Mouse (Mus musculus) spleen, adult 10 weeks (tissue): ENCODE measurements around the gene Mtfr1l. TPM values are rescaled to one million over a fixed set of nuclear protein-coding genes. Genes with fewer than 3 reads are reported as not detected.

Experiments
- polyA plus RNA-seq: library from polyadenylated mRNA; stranded (reverse); fragments of 350-450 nt; fragmentation: Illumina TruSeq; extraction: RNeasy Lipid Tissue Mini Kit (QIAGEN cat#74804); gene quantifications from one replicate; pipeline ENCODE4 v1.2.3, GENCODE M21; 2015; ENCODE audit warnings: low replicate concordance; ENCODE audit not compliant: insufficient read depth

Gene Mtfr1l
- 54.0 TPM for polyA plus RNA-seq

GRCm38 (mm10) chr4:134534932-134535786 is at the start of gene Mtfr1l:
Mtfr1l (minus strand) TSS chr4:134535387.

GRCm38 (mm10) chr4:134551494-134552316 is 16.5 kb upstream of the Mtfr1l start, which contains the start of gene Selenon:
Selenon (minus strand) TSS chr4:134552166.

GRCm38 (mm10) chr4:134510845-134511411 is 24.3 kb downstream of the Mtfr1l start, which contains the start of gene Aunip:
Aunip (plus strand) TSS chr4:134510999.

GRCm38 (mm10) chr4:134496595-134497210 is 38.5 kb downstream of the Mtfr1l start, which contains the start of gene Paqr7:
Paqr7 (plus strand) TSS chr4:134496697.

Other genes with a start within 250 kb of the Mtfr1l start
- gene Pdik1l, start 247.5 kb downstream of the Mtfr1l start, polyA plus RNA-seq, result 22.6 TPM
- 0.50 TPM for gene Trim63, start 220.3 kb downstream of the Mtfr1l start, polyA plus RNA-seq
- gene Slc30a2, start 192.2 kb downstream of the Mtfr1l start, polyA plus RNA-seq, result 2.0 TPM
- 6.7 TPM for gene Extl1, start 151.5 kb downstream of the Mtfr1l start, polyA plus RNA-seq
- 3.3 TPM for gene Pafah2, start 139.1 kb downstream of the Mtfr1l start, polyA plus RNA-seq
- 122 TPM for gene Stmn1, start 67.1 kb downstream of the Mtfr1l start, polyA plus RNA-seq
- gene Paqr7, start 38.7 kb downstream of the Mtfr1l start, polyA plus RNA-seq, result 6.8 TPM
- 2.6 TPM for gene Aunip, start 24.4 kb downstream of the Mtfr1l start, polyA plus RNA-seq
- 6.6 TPM for gene Selenon, start 16.8 kb upstream of the Mtfr1l start, polyA plus RNA-seq
- 4.3 TPM for gene Man1c1, start 168.9 kb upstream of the Mtfr1l start, polyA plus RNA-seq
- 12.5 TPM for gene Ldlrap1, start 232.6 kb upstream of the Mtfr1l start, polyA plus RNA-seq